Mouse (Mus musculus) MEL (cell line): ENCODE results near the gene Rhoj.

ENCODE experiments used
- BHLHE40 ChIP-seq: IDR thresholded peaks from 2 replicates; pipeline ENCODE4 v1.6.1; 2012; ENCODE audit warnings: low read depth, mild to moderate bottlenecking, inconsistent platforms, low read length, improper control_type of control experiment, borderline replicate concordance
- CTCF ChIP-seq, 3 experiments: IDR thresholded peaks in 2 of 3; conservative IDR thresholded peaks in 1 of 3; 2 replicates each; pipeline ENCODE4 v1.5.1; 2011 to 2012; ENCODE audit warnings: low read length in 3 of 3, low read depth in 2 of 3, mild to moderate bottlenecking in 2 of 3, improper control_type of control experiment in 1 of 3, inconsistent platforms in 1 of 3, mixed read lengths in 1 of 3, moderate library complexity in 1 of 3; ENCODE audit not compliant: control insufficient read depth in 1 of 3, insufficient read depth in 1 of 3, poor library complexity in 1 of 3, severe bottlenecking in 1 of 3
- E2F4 ChIP-seq: IDR thresholded peaks from 2 replicates; pipeline ENCODE4 v1.6.1; 2011; ENCODE audit warnings: low read depth, low read length, improper control_type of control experiment, borderline replicate concordance
- ELF1 ChIP-seq: IDR thresholded peaks from 2 replicates; pipeline ENCODE4 v1.6.1; 2014; ENCODE audit warnings: low read depth, mild to moderate bottlenecking, inconsistent platforms, low read length, improper control_type of control experiment, moderate library complexity
- EP300 ChIP-seq, 2 experiments: IDR thresholded peaks; 2 replicates each; pipeline ENCODE4 v1.6.1; 2011; ENCODE audit warnings: improper control_type of control experiment in 2 of 2, low read length in 2 of 2, low read depth in 1 of 2, mild to moderate bottlenecking in 1 of 2
- MAX ChIP-seq: IDR thresholded peaks from 2 replicates; pipeline ENCODE4 v1.6.1; 2011; ENCODE audit warnings: low read length, improper control_type of control experiment
- MYB ChIP-seq: IDR thresholded peaks from 2 replicates; pipeline ENCODE4 v1.6.1; 2011; ENCODE audit warnings: mild to moderate bottlenecking, low read depth, low read length, improper control_type of control experiment
- POLR2A ChIP-seq, 2 experiments: IDR thresholded peaks; 2 replicates each; pipeline ENCODE4 v1.6.1; 2011 to 2012; ENCODE audit warnings: low read length in 2 of 2, mild to moderate bottlenecking in 2 of 2, control low read depth in 1 of 2, improper control_type of control experiment in 1 of 2, low read depth in 1 of 2, moderate library complexity in 1 of 2; ENCODE audit not compliant: control insufficient read depth in 1 of 2, insufficient read depth in 1 of 2, poor library complexity in 1 of 2
- SIN3A ChIP-seq: IDR thresholded peaks from 2 replicates; pipeline ENCODE4 v1.6.1; 2012; ENCODE audit warnings: low read length, improper control_type of control experiment, inconsistent platforms
- TCF12 ChIP-seq: IDR thresholded peaks from 2 replicates; pipeline ENCODE4 v1.6.1; 2014; ENCODE audit warnings: low read depth, mild to moderate bottlenecking, inconsistent platforms, low read length, improper control_type of control experiment, moderate library complexity
- USF2 ChIP-seq, 2 experiments: IDR thresholded peaks; 2 replicates each; pipeline ENCODE4 v1.6.1; 2011 to 2012; ENCODE audit warnings: improper control_type of control experiment in 2 of 2, low read length in 2 of 2, borderline replicate concordance in 1 of 2, inconsistent platforms in 1 of 2, low read depth in 1 of 2, mild to moderate bottlenecking in 1 of 2; ENCODE audit not compliant: insufficient read depth in 1 of 2
- ZMIZ1 ChIP-seq: IDR thresholded peaks from 2 replicates; pipeline ENCODE4 v1.6.1; 2012; ENCODE audit warnings: low read depth, mild to moderate bottlenecking, inconsistent platforms, low read length, improper control_type of control experiment, moderate library complexity

GRCm38 (mm10) chr12:75315851-75316250, 7.7 kb downstream of the Rhoj start:
- TF ChIP-seq TCF12 (no peak), CTCF (IDR thresholded peaks at IDR 0.05 in 2 of 3, conservative IDR thresholded peaks at IDR 0.05 in 1 of 3; ENCODE audit: control insufficient read depth in 1 of 3, insufficient read depth in 1 of 3, low read depth in 2 of 3, low read length in 3 of 3, poor library complexity in 1 of 3, severe bottlenecking in 1 of 3) (no peak), POLR2A (IDR thresholded peaks at IDR 0.05; ENCODE audit: control insufficient read depth in 1 of 2, insufficient read depth in 1 of 2, low read depth in 1 of 2, low read length in 2 of 2, poor library complexity in 1 of 2) (no peak), EP300 (IDR thresholded peaks at IDR 0.05; ENCODE audit: low read depth in 1 of 2, low read length in 2 of 2) (no peak), BHLHE40 (no peak), MYB (no peak), MAX (no peak), USF2 (IDR thresholded peaks at IDR 0.05; ENCODE audit: borderline replicate concordance in 1 of 2, insufficient read depth in 1 of 2, low read depth in 1 of 2, low read length in 2 of 2) (no peak), E2F4 (no peak), SIN3A (no peak), ZMIZ1 (no peak), ELF1 (no peak)
